Mouse (Mus musculus): Measurements from ENCODE around the gene Lrcol1.

GRCm38 (mm10) chr5:110345553-110345952 lies 1.0 kb downstream of the Lrcol1 start:
- TF ChIP-seq POLR2A (IDR thresholded peaks at IDR 0.05; ENCODE audit: control insufficient read depth in 1 of 2, insufficient read depth in 1 of 2, low read depth in 1 of 2, low read length in 2 of 2, poor library complexity in 1 of 2): no peak
- TF ChIP-seq EP300 (IDR thresholded peaks at IDR 0.05; ENCODE audit: low read depth in 1 of 2, low read length in 2 of 2): no peak
- TF ChIP-seq ZNF384 (IDR thresholded peaks at IDR 0.05; ENCODE audit: low read depth, low read length): no peak
- no peak for TF ChIP-seq ZMIZ1 (IDR thresholded peaks at IDR 0.05; ENCODE audit: low read depth, low read length)
- TF ChIP-seq CTCF (IDR thresholded peaks at IDR 0.05 in 2 of 3, conservative IDR thresholded peaks at IDR 0.05 in 1 of 3; ENCODE audit: control insufficient read depth in 1 of 3, insufficient read depth in 1 of 3, low read depth in 2 of 3, low read length in 3 of 3, poor library complexity in 1 of 3, severe bottlenecking in 1 of 3): no peak
- TF ChIP-seq RCOR1 (IDR thresholded peaks at IDR 0.05; ENCODE audit: low read depth, low read length): no peak
- TF ChIP-seq RAD21 (IDR thresholded peaks at IDR 0.05; ENCODE audit: low read depth, low read length): no peak
- TF ChIP-seq ZKSCAN1 (IDR thresholded peaks at IDR 0.05; ENCODE audit: low read depth, low read length): no peak
- no peak for TF ChIP-seq ZC3H11A (IDR thresholded peaks at IDR 0.05; ENCODE audit: low read depth, low read length)
- no peak for TF ChIP-seq CHD2 (IDR thresholded peaks at IDR 0.05; ENCODE audit: low read length)
- TF ChIP-seq UBTF (IDR thresholded peaks at IDR 0.05; ENCODE audit: borderline replicate concordance, insufficient read depth, low read depth, low read length): no peak
- no peak for TF ChIP-seq HCFC1 (IDR thresholded peaks at IDR 0.05; ENCODE audit: low read depth, low read length)
- no peak for TF ChIP-seq MAZ (IDR thresholded peaks at IDR 0.05; ENCODE audit: low read depth, low read length)
